Mouse (Mus musculus) urinary bladder, adult 18-20 months (tissue): ENCODE measurements around the gene Krt39.
A peak's percentile ranks its signal among the peaks of the same experiment; 100 is the strongest.

Source experiments
- DNase-seq, 2 experiments: peaks; one replicate each; pipeline ENCODE4 v3.0.0; 2022; ENCODE audit warnings: low spot score in 2 of 2, mixed read lengths in 2 of 2

Gene Krt39

GRCm38 (mm10) chr11:99471946-99472345 is 49.2 kb downstream of the Krt39 start:
- DNase-seq, result no peak

DNA sequence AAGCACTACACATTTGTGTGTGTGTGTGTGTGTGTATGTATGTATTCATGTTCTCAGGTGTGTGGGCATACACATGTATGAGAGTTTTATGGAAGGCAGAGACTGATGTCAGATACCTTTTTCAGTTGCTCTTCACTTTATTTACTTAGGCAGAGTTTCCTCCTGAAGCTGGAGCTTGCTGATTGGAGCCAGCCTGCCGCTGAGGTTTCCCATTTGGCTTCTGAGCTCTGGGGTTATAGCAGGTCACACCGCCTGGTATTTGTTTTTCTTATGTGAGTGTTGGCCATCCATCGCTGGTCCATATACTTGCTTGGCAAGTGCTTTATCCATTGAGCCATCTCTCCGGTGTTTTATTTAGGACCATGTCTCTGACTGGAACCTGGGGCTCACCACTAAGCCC is 51.9 kb downstream of the Krt39 start:
- no peak for DNase-seq

GRCm38 (mm10) chr11:99468566-99468965 is 52.6 kb downstream of the Krt39 start:
- peak in 1 of 2 experiments; percentile 74 for DNase-seq

GRCm38 (mm10) chr11:99466316-99466715 is 54.8 kb downstream of the Krt39 start:
- no peak for DNase-seq

- DNase-seq, result peak; percentile 58 to 72
These were observed 56.3 kb downstream of the Krt39 start for GRCm38 (mm10) chr11:99464836-99465235.
